Mouse (Mus musculus) kidney, adult 18-20 months (tissue): ENCODE data around the gene Kras.

ENCODE experiments used
- DNase-seq: peaks from one replicate; pipeline ENCODE4 v3.0.0; 2021

Kras gene

GRCm38 (mm10) chr6:145250185-145250791 is at the start of gene Kras:
TSS of gene Kras (minus strand) at chr6:145250239.
- DNase-seq, result peak; percentile 89

GRCm38 (mm10) chr6:145297626-145298025 is 47.6 kb upstream of the Kras start:
- DNase-seq, result no peak

GRCm38 (mm10) chr6:145296979-145297378 is 46.9 kb upstream of the Kras start:
- DNase-seq, result no peak

DNA sequence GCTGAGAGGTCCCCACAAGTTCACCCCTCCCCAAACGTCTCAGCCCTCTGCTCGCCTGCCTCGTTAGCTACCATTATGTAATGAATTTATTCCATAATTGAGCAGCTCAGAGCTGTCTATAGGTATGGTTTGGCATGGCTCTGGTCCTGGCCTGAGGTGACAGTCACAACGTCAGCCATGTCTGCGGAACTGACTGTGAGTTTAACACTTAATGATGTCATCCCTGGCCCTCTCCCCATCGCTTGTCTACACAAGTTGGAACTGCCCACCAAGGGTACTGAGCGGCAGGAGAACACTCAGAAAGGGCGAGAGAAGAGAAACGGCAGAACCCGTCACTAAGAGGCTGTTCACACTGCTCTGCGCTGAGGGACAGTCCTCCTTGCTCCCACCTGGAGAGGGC is 45.1 kb upstream of the Kras start:
- no peak for DNase-seq

GRCm38 (mm10) chr6:145293156-145293555 is 43.1 kb upstream of the Kras start:
- no peak for DNase-seq

- no peak for DNase-seq
Observed at GRCm38 (mm10) chr6:145291383-145292289, 41.6 kb upstream of the Kras start.

GRCm38 (mm10) chr6:145285656-145286055 is 35.6 kb upstream of the Kras start:
- no peak for DNase-seq

- DNase-seq, result no peak
Observed at GRCm38 (mm10) chr6:145284286-145284685, 34.2 kb upstream of the Kras start.

GRCm38 (mm10) chr6:145277138-145277763 is 27.2 kb upstream of the Kras start:
- no peak for DNase-seq

DNA sequence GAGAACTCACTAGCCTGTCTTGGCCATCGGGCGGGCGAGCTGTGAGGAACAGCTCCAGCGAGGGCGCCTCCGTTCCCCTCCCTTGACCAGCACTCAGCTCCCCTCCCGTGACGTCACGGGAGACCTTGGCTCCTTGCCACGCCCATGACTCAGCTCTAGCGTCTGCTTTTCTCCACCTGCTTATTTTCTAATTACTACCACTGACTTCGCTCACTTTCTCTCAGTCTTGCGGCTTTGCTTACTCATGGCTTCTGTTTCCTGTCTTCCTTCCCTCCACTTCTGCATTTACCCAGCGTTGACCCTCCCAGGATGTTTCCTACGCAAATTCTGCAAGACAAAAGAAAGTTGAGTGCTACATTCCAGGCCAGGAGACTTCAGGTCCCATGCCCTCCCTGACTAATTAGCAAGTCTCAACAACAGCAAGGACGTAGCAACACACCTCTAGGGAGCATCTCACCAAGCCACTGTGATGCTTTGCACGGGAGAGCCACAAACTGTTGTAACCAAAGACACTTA is 26.3 kb upstream of the Kras start:
- DNase-seq, result peak; percentile 69

- no peak for DNase-seq
Observed at GRCm38 (mm10) chr6:145275586-145276219, 25.7 kb upstream of the Kras start.

- no peak for DNase-seq
Observed at GRCm38 (mm10) chr6:145273971-145274620, 24.1 kb upstream of the Kras start.

DNA sequence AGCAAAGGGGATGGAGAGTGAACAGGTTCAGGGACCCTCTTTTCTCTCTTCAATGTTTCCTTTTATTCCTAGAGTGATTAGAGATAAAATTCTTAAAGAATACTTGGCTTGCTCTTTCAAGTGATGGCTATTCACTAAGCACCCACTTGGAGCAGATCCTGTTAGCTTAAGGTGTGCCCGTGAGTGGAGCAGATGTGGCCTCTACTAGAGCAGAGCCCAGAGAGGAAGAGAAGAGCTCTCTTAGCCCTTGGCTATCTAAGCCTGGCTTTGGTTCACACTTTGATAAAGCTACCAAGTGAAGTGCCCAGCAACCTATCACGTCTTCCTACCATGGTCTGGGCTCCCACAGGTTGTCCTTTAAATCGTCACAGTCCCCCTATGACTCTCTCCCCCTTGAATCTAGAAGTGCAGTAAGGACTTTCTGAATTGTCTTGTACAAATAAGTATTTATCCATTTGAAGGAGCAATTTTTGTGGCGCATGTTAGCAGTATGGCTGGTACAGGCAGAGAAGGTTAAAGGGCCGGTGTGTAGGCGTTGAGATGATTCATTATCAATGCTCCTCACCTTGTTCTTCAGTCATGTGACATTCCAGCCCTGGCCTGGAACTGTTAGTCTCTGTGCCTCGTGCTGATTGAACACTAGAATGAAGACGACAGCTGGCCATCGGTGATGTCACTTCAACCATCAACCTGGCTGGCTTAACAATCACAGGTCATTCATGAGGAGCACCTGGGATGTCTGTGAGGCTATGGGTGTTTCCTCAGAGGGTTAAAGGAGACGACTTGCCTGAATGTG is 22.3 kb upstream of the Kras start:
- no peak for DNase-seq

DNA sequence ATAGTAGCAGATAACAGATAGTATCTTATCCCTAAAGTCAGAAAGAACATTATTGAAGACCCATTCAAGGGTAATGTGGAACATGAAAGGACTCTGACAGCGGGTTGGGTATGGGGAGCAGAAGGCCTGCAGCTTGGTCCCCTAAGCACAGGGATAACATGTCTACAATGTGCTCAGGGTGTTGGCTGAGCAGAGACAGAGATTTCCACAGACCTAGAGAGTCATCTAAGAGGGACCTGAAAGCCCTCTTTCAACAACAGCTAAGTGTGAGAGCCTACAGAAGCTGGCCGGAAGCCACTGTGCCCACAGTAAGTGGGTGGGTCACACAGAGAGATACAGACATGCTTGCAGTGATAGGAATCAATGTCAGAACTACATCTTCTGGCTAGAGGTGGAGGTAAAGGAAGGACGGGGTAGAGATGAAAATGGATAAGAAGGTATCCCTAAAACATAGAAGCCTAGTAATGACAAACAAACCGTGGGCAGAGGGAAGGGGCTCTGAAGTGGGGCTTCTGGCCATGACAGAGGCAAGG is 19.3 kb upstream of the Kras start:
- DNase-seq, result no peak

GRCm38 (mm10) chr6:145267692-145268091 is 17.7 kb upstream of the Kras start:
- no peak for DNase-seq

GRCm38 (mm10) chr6:145262314-145262713 is 12.3 kb upstream of the Kras start:
- no peak for DNase-seq

GRCm38 (mm10) chr6:145256701-145257073 is 6.6 kb upstream of the Kras start:
- no peak for DNase-seq

- peak; percentile 13 for DNase-seq
Observed at GRCm38 (mm10) chr6:145255952-145256700, 6.1 kb upstream of the Kras start.

DNA sequence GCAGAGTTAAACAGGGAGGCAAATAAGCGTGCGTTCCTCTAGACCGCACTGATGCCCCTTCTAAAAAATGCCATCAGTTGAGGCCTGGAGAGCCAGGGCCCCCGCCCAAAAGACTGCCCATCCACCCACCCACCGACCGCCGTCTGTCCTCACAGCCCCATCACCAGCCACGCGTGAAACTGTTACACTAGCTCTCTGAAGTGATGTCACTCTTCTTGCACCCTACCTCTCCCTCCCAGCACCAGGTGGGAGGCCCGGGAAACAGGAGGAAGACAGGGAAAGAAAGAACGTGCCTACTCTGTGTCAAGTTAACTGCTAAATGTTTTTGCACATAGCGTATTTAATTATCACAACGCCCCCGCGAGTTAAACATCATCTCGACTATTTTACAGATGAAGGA is 781 bp upstream of the Kras start:
- DNase-seq, result no peak

GRCm38 (mm10) chr6:145249291-145250184 is 501 bp downstream of the Kras start:
- peak; percentile 68 for DNase-seq
